In genomic region chr17:26643993-26644392, GRCm38 (mm10) we compare ENCODE assay signal across 25 mouse cellular contexts. TPM values are rescaled to one million over a fixed set of nuclear protein-coding genes. Genes with fewer than 3 reads are reported as not detected.
DNase-seq lines count a peak whose midpoint lies in the region; ATAC-seq and TF ChIP-seq lines count a peak whose summit lies in the region.
"Had no signal": no experiment of that assay in that cellular context is flagged by ENCODE, and none has a peak within 500 bp of the region (broad histone marks: within the 10 kb centered on the region; RNA-seq: fewer than 3 reads in every experiment).

No protein-coding gene starts in this region.

- 92% methylated on average over 2 of the region's 2 CpGs for WGBS in forebrain, embryonic 10.5 days
- 93% methylated on average over 2 of the region's 2 CpGs for WGBS in forebrain, postnatal 0 days
- WGBS in hindbrain, embryonic 12.5 days = 100% methylated on average over 2 of the region's 2 CpGs
- 96% methylated on average over 2 of the region's 2 CpGs for WGBS in midbrain, embryonic 14.5 days

- peaks cover 100% of the 10 kb centered on the region for H3K36me3 ChIP-seq in forebrain, embryonic 10.5 days (replicated peaks)
- peaks cover 77% of the 10 kb centered on the region for H3K36me3 ChIP-seq in forebrain, postnatal 0 days (ENCODE audit: insufficient read depth)
- H3K36me3 ChIP-seq in hindbrain, embryonic 12.5 days = peaks cover 85% of the 10 kb centered on the region
- H3K36me3 ChIP-seq in midbrain, embryonic 14.5 days (ENCODE audit: control insufficient read depth, insufficient read depth, low read length) = peaks cover 85% of the 10 kb centered on the region

- no peak for ATAC-seq in forebrain, postnatal 0 days
- no peak for ATAC-seq in hindbrain, embryonic 12.5 days (ENCODE audit: low FRiP score)
- no peak for ATAC-seq in midbrain, embryonic 14.5 days (ENCODE audit: low FRiP score, low TSS enrichment)
- ATAC-seq: liver, embryonic 12.5 days had no signal

- peak overlapping the region; percentile 51; the same call in 1 of the 2 replicates for H3K27ac ChIP-seq in forebrain, embryonic 10.5 days
- no peak overlapping the region for H3K27ac ChIP-seq in forebrain, postnatal 0 days (ENCODE audit: low read depth, low read length)
- H3K27ac ChIP-seq in left cerebral cortex, adult 2 months = peak overlapping the region; percentile 29
- peak overlapping the region; percentile 73 for H3K27ac ChIP-seq in hindbrain, embryonic 12.5 days
- H3K27ac ChIP-seq in midbrain, embryonic 14.5 days (replicated peaks; ENCODE audit: low read depth, low read length) = peak overlapping the region; percentile 46; the same call in 1 of the 2 replicates
- H3K27ac ChIP-seq: kidney, postnatal 0 days; limb, embryonic 13.5 days; liver, embryonic 12.5 days; neural tube, embryonic 12.5 days had no signal

- TF ChIP-seq CTCF in forebrain, postnatal 0 days (IDR thresholded peaks at IDR 0.05; ENCODE audit: low read depth) = no peak
- TF ChIP-seq CTCF in left cerebral cortex, adult 2 months (IDR thresholded peaks at IDR 0.05) = no peak

- peaks cover 8% of the 10 kb centered on the region for H3K4me1 ChIP-seq in forebrain, embryonic 10.5 days
- H3K4me1 ChIP-seq in forebrain, postnatal 0 days (ENCODE audit: insufficient read depth) = no peaks in the 10 kb centered on the region
- peaks cover 14% of the 10 kb centered on the region for H3K4me1 ChIP-seq in hindbrain, embryonic 12.5 days
- H3K4me1 ChIP-seq in midbrain, embryonic 14.5 days (ENCODE audit: control insufficient read depth, insufficient read depth, low read length) = 0 out of 2 replicates have a peak, but pooled peaks cover 6% of the 10 kb centered on the region

- intact Hi-C loops in left cerebral cortex, adult 2 months (cut with DNase I) = no loop called here
- intact Hi-C loops in left cerebral cortex, postnatal 36 days (cut with DNase I) = loop anchor here (10.0 kb wide), 1 partner anchor 329 kb away; no protein-coding TSS in a partner anchor

- H3K4me2 ChIP-seq in forebrain, postnatal 0 days (ENCODE audit: low read depth) = no peak overlapping the region
- H3K4me2 ChIP-seq in hindbrain, embryonic 12.5 days (replicated peaks) = no peak overlapping the region
- H3K4me2 ChIP-seq in midbrain, embryonic 14.5 days (ENCODE audit: low read length) = no peak overlapping the region
- H3K4me2 ChIP-seq: heart, embryonic 13.5 days; limb, embryonic 13.5 days; liver, embryonic 12.5 days; neural tube, embryonic 12.5 days had no signal

- no peak overlapping the region for H3K4me3 ChIP-seq in forebrain, embryonic 10.5 days
- H3K4me3 ChIP-seq in forebrain, postnatal 0 days (ENCODE audit: low read depth, low read length) = no peak overlapping the region
- H3K4me3 ChIP-seq in left cerebral cortex, adult 2 months = no peak overlapping the region
- H3K4me3 ChIP-seq in hindbrain, embryonic 12.5 days = no peak overlapping the region
- no peak overlapping the region for H3K4me3 ChIP-seq in midbrain, embryonic 14.5 days (replicated peaks; ENCODE audit: low read depth, low read length)
- H3K4me3 ChIP-seq: heart, embryonic 13.5 days; layer of hippocampus, adult 2 months; limb, embryonic 13.5 days; liver, embryonic 12.5 days; neural tube, embryonic 12.5 days had no signal

- no peak overlapping the region for H3K9ac ChIP-seq in forebrain, postnatal 0 days
- no peak overlapping the region for H3K9ac ChIP-seq in hindbrain, embryonic 12.5 days
- no peak overlapping the region for H3K9ac ChIP-seq in midbrain, embryonic 14.5 days (replicated peaks; ENCODE audit: low read length)
- H3K9ac ChIP-seq: heart, embryonic 13.5 days; limb, embryonic 13.5 days; liver, embryonic 12.5 days; neural tube, embryonic 12.5 days had no signal

- no peaks in the 10 kb centered on the region for H3K27me3 ChIP-seq in forebrain, embryonic 10.5 days (ENCODE audit: poor library complexity, severe bottlenecking)
- H3K27me3 ChIP-seq in forebrain, postnatal 0 days (ENCODE audit: insufficient read depth, low read length) = no peaks in the 10 kb centered on the region
- no peaks in the 10 kb centered on the region for H3K27me3 ChIP-seq in hindbrain, embryonic 12.5 days
- H3K27me3 ChIP-seq in midbrain, embryonic 14.5 days (ENCODE audit: control insufficient read depth, insufficient read depth, low read length) = no peaks in the 10 kb centered on the region
- H3K27me3 ChIP-seq: heart, embryonic 13.5 days; limb, embryonic 13.5 days; liver, embryonic 12.5 days; neural tube, embryonic 12.5 days had no signal

- DNase-seq in forebrain, embryonic 10.5 days (ENCODE audit: extremely low spot score, low spot score) = no peak
- no peak for DNase-seq in forebrain, postnatal 0 days
- no peak for DNase-seq in left cerebral cortex, adult 2 months (ENCODE audit: extremely low spot score in 1 of 2, low spot score in 2 of 2)
- DNase-seq in left cerebral cortex, postnatal 36 days (ENCODE audit: low spot score in 2 of 2) = no peak
- DNase-seq in midbrain, embryonic 14.5 days = no peak
- no peak for DNase-seq in layer of hippocampus, postnatal 10 days (ENCODE audit: low spot score in 2 of 2)
- DNase-seq in kidney, postnatal 14 days = no peak
- DNase-seq: adrenal gland, postnatal 25 days; cerebellum, adult 8-10 months; gastrocnemius, postnatal 25 days; heart, adult 18-20 months; heart, postnatal 14 days; kidney, adult 2 months; layer of hippocampus, postnatal 36 days; lung, adult 18-20 months; lung, postnatal 10 days; right cerebral cortex, postnatal 4 days; thymus, postnatal 14 days had no signal

- H3K9me3 ChIP-seq in forebrain, embryonic 10.5 days = no peaks in the 10 kb centered on the region
- no peaks in the 10 kb centered on the region for H3K9me3 ChIP-seq in forebrain, postnatal 0 days (ENCODE audit: low read length)
- H3K9me3 ChIP-seq in hindbrain, embryonic 12.5 days (replicated peaks) = no peaks in the 10 kb centered on the region
- no peaks in the 10 kb centered on the region for H3K9me3 ChIP-seq in midbrain, embryonic 14.5 days (ENCODE audit: control insufficient read depth, low read length)
- H3K9me3 ChIP-seq: heart, embryonic 13.5 days; limb, embryonic 13.5 days; liver, embryonic 12.5 days; neural tube, embryonic 12.5 days had no signal

RNA-seq across cellular contexts. Expression of gene Atp6v0e, which starts 19.0 kb away (rescaled TPM):
- polyA plus RNA-seq in forebrain, embryonic 10.5 days (2016; fragmentation: Nextera tagmentation; extraction: Ambion mirVana) = 104 and 109 TPM in 2 replicates
- total RNA-seq in forebrain, postnatal 0 days (2014; rRNA removed) = 60.2 and 71.9 TPM in 2 replicates
- 106 and 139 TPM in 2 replicates for polyA plus RNA-seq in forebrain, postnatal 0 days (2015; fragmentation: Nextera tagmentation; extraction: Ambion mirVana)
- 10 to 100 TPM; 39.2 to 44.6 TPM for total RNA-seq in left cerebral cortex, adult 2 months (2021)
- 10 to 100 TPM; 41.3 to 44.1 TPM for total RNA-seq in left cerebral cortex, postnatal 36 days (2021)
- 108 and 111 TPM in 2 replicates for polyA plus RNA-seq in hindbrain, embryonic 12.5 days (2016; fragmentation: Nextera tagmentation; extraction: Ambion mirVana)
- 85.5 and 90.5 TPM in 2 replicates for polyA plus RNA-seq in midbrain, embryonic 14.5 days (2014; fragmentation: Nextera tagmentation; extraction: Ambion mirVana)
- total RNA-seq in layer of hippocampus, postnatal 10 days (2021) = 10 to 100 TPM; 35.5 to 38.6 TPM
